Mouse (Mus musculus) gastrocnemius, postnatal 4 days (tissue): Measurements from ENCODE around the gene Ifih1. TPM values are rescaled to one million over a fixed set of nuclear protein-coding genes. Genes with fewer than 3 reads are reported as not detected.

Experiments
- DNase-seq, 2 experiments: peaks; one replicate each; pipeline ENCODE4 v3.0.0; 2021 to 2022; ENCODE audit warnings: low spot score in 2 of 2, mixed read lengths in 2 of 2
- long read RNA-seq, 2 experiments: library from polyadenylated mRNA; stranded (forward); transcript quantifications; one replicate each; pipeline ENCODE4 v2.0.0; 2021
- total RNA-seq, 2 experiments: library from RNA; stranded (reverse); gene quantifications; 2 replicates each; pipeline ENCODE4 v1.2.3; 2021

Ifih1 gene
- total RNA-seq: 1 to 10 TPM; 2.0 TPM
- long read RNA-seq, experiment 1, full-length matches to known transcripts: 2 of 2 reads
- long read RNA-seq, experiment 1, partial matches to known transcripts: 0 of 2 reads
- long read RNA-seq, experiment 1, other reads (novel, unspliced or antisense): 0 of 2 reads
- long read RNA-seq, experiment 2, full-length matches to known transcripts: 1 of 1 reads
- long read RNA-seq, experiment 2, partial matches to known transcripts: 0 of 1 reads
- long read RNA-seq, experiment 2, other reads (novel, unspliced or antisense): 0 of 1 reads

DNA sequence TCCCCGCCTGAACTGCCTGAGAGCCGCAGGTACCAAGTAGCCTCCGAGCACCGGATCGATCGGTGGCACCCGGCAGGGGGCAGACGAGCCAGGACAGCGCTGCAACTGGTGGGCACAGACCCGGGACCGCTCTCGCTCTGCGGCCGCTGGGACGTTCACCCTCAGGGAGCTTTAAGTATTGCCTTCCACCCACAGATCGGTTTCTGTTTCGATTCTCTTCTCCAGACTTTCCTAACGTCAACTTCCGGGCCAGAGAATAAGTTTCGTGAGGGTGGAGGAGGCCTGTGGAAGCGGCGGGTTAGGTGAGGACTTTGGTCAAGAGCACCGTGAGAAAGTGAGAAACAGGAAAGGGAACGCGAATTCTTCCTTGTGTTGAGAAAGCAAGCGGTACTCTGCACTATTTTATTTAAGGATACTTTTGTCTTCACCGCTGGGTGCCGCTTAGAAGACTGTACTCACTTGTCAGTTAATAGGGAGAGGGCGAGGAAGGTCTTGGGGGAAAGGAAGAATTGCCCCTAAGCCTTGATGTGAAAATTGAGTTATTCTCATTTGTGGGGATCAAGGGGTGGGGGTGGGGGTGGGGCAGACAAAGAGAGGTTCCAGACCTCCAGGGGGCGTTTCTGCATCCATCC, at the start of gene Ifih1:
Gene Ifih1 (minus strand): TSS at position 242 of the 632 bp plus-strand sequence.
- peak; percentile 32 to 55 for DNase-seq

DNA sequence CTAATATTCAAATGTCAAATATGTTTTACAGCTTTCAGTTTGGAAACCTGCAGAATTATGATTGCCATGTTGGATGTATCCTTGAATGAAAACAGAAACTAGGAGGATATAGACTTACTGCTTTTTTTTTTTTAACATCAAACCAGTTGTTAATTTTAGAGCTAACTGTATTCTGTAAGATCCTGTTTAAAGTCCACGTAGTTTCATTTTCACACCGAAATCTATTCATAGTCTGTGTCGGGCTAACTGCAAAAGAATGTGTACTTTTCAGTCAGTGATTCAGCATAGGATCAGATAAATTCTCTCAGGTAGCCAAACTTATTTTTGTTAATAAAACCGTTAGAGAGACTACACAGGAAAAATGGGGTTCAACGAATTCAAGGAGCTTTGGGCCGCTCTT, 39.9 kb upstream of the Ifih1 start:
- DNase-seq: no peak

DNA sequence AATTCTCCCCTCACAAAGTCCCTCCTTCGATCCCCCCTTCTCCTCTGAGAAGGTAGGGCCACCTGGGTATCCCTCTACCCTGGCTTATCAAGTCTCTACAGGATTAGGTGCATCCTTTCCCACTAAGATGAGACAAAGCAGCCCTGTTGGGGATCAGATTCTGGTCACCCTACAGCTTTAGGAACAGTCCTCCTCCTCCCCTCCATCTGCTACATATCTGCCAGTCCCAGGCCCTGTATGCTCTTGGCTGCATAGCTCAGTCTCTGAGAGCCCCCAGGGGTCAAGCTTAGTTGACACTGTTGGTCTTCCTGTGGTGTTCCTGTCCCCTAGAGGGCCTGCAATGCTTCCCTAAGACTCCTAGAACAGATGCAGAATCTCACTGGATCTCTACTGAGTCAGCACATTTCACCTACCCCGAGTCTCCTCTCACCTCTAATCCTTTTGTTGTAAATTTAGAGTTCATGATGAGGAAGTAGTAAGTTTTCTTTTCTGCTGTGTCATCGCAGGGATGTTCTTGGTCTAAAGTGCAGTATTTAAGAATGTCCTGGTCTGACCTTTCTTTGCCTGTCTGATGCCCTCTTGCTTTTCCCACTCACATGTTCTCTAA, 39.0 kb upstream of the Ifih1 start:
- no peak for DNase-seq

DNA sequence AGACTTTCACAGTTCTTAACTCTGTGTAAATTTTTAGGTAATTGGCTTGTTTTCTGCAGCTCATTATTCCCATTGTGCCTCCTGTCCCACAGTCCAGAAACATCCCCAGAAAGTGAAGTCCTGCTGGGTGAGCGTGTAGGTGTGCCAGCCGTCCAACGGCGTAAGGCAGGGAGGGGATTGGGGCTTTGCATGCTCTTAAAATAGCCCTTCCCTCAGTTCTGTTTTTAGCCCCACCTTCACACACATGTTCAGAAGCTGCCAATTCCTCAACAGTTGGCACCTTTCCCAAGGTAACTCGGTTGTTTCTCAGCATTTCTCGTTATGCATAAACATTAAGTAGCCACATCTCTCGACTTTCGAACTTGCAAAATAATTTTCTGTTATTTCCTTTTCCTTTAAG, 35.6 kb upstream of the Ifih1 start:
- no peak for DNase-seq

DNA sequence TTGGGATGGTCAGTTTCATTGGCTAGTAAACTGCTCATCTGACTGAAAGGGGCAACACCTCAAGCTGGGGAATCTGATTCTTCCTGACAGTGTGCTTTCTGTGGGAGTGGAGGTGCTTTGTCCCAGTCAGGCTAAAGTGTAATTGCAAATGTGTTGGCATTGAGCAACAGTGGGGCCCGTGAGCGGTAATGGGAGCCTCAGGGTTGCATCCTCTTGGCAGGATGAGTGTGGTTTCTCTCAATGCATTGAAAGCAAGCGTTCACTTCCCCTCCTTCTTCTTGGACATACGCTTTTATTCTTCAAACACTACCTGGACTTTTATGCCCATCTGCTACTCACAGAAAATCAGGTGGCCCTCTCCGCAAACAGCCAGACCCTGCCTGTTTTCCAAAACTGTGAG, 26.7 kb upstream of the Ifih1 start:
- no peak for DNase-seq

DNA sequence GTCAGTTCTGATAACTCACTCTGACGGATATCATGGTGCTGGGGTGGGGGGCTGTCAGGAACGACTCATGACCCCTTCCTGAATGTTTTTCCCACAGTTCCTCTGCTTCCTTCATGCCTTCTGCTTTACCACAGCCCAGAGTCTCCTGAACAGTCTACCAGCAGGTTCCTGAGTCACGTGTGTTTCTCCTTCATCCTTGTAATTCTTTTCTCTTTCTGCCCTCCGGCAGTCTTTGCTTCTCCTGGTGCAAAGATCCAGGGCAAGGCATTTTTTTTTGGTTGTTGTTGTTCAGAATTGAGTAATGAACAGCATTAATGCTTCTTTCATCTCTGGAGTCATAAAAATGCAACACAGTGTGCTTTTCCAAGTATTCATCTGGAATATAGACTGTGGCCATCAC, 24.7 kb upstream of the Ifih1 start:
- no peak for DNase-seq

DNA sequence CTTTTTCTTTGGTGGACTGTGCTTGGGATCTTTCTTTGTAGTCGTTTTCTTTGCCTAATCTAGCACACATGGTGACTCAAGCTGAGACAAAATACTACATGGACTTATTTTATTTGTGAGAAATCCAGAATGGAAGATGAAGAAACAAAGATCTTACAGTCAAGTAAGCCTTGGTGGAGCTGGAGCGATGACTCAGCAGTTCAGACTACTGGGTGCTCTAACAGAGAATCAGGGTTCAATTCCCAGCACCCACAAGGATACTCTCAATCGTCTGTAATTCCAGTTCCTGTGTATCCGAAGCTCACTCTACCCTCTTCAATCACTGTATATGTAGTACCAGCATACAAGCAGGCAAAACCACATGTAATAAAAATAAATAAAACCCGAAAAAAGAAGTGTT, 24.2 kb upstream of the Ifih1 start:
- DNase-seq: no peak

DNA sequence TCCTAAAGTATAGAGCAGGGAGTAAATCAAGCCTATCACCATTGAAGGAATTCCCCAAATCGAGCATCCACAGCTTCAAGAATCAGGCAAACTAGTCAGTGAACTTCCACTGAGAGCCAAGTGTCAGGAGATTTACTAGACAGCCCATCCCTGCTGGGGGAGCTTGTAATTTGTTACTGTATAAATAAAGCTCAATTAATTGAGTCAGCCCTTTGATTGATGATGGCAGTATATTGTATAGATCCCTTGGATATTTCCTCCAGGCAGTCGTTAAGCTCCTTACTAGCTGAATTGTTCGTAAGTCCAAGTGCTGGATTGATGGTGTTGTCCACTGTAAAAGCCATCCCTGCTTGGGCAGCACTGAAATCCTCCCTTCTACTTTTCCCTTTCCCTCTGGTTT, 23.8 kb upstream of the Ifih1 start:
- no peak for DNase-seq

DNA sequence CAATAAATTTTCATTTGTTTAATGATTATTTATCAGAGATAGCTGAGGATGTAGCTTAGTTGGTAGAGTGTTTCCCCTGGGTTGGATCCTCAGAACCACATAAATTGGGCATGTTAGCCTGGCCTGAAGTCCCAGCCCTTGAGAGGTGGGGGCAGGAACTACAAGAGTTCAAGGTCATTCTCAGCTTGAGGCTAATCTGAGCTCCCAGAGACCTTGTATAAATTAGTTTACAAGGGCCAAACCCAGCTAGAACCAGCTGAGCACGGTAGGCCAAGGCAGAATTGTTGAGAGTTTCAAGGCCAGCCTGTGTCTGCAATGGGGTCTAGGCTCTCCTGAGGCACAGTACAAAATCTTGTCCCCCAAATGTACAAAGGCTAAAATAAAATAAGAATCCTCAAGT, 19.5 kb upstream of the Ifih1 start:
- no peak for DNase-seq

DNA sequence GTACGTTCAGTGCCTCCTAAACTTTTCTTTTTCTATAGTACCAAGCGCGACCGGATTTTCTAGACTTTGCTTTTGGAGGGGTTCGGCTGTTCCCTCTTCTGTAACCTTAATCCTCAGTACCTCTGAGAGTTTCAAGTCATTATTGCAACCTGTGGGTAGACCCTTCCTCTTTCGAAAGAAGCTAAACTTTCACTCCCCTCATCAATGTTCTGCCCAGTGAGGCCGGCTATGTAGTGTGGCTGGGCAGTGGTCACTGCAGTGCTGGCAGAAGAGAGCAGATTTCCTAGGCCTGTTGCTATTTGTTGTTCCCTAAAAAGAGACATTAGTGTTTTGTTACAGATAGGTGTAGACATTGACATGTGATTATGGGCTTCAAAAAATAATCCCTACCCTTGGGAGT, 18.8 kb upstream of the Ifih1 start:
- DNase-seq: no peak

DNA sequence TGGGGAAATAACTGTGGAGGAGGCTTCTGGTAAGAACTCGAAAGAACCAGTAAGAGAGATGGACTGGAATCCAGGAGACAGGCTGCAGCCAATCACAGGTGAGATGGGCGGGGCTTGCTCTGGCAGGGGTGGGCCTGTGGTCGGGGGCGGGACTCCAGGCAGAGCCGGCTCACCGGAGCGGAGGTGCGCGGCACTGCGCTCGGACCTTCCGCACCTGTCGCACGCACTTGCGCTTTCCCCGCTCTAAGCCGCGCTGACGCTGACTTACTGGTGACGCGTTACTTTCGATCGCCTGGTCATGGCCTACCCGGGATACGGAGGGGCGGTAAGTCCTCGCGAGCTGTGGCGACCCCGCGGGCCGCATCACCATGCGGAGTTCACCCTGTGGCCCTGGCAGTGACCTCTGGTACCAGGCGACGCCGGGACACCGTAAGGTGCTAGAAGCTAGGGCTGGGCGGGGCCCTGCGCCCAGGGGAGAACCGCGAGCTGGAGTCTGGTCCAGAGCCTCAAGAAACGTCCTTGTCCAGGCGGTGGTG, 18.1 kb upstream of the Ifih1 start, which contains the start of gene Gca:
Gene Gca (plus strand): TSS at position 151 of the 536 bp plus-strand sequence.
- peak; percentile 21 to 60 for DNase-seq

DNA sequence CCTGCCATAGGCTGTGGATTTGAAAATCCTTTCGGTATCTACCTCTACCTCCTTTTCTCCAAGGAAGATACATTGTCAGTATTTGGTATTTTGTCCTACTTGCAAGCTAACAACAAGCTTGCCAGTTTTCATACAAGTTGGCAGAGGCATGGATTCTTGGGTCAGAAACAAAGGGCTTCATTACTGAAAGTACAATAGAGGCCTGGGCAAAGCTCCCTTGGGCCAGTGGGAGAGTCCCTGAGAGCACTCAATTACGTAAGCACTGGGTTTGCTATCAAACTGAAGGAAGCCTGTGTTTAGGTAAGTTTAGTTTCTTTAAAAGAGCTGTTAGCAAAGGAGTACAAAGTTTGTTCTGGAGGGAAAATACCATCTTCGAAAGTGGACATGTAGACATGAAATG, 16.5 kb upstream of the Ifih1 start:
- no peak for DNase-seq

DNA sequence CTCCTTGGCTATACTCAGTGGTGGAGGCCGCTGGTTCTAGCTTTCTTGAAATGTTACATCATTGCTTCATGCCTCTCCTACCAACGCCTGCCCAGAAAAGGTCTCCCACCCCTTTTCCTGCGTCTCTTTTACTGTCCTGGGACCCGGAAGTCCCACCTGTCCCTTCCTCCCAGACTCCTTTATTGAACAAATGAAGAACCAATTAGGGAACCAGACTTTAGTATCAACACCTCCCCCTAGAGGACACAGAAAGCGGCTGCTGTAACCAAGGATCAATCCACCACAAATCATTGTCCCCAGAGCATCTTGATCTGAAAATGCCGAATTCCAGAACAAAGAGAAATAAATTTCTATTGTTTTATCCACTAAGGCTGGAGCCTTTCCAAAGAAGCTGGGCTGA, 14.5 kb upstream of the Ifih1 start:
- DNase-seq: no peak

DNA sequence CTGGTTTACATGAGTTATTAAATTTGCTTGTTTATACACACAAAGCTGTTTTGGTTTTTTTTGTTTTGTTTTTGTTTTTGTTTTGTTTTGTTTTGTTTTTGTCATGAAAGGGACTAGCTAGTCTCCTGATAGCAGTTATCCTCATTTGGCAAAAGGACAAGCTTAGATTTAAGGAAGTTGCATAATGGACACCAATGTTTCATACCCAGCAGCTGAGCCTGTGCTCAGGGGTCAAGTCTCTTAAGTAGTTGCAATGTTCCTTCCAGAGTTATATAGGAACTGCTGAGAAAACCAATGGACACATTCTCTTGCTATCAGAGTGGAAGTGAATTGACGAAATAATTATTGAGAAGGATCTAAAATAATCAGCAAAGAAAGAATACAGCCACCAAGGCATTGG, 10.0 kb upstream of the Ifih1 start:
- DNase-seq: no peak

DNA sequence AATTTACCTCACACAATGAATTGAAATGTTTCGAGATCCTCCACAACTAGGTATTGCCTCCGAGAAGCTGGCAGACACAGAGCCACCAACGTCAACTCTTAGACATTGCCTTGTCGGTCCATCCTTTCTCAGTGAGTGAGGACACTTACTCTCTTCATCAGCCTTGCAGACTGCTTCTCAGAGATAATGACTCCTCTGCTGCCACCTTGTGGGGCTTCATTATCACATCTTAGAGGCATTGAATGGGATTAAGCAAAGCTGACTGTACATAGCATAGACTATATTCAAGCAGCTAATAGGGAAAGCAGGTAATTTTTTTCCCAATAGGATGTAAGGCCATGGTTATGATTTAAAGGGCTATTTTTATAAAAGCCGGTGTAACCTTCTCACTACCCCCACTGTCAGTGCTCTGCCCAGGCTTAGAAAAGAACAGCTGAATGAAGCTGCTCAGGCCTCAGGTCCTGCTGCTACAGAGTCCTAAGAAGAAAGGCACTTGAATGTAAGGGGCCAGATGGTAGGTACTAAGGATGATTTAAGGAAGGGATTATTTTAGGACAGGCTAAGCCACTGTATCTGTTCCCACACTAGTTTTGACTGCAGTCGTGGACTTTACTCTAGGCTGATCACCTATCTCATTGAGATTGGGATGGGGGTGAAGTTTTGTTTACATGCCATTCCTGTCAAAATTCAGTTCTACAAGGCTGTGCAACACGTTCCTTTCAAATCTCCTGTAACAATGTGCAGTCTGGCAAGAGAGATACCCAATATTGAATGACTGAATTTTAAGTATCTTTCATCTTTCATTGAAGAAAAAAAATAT, 8.7 kb upstream of the Ifih1 start:
- peak in 1 of 2 experiments; percentile 19 for DNase-seq

DNA sequence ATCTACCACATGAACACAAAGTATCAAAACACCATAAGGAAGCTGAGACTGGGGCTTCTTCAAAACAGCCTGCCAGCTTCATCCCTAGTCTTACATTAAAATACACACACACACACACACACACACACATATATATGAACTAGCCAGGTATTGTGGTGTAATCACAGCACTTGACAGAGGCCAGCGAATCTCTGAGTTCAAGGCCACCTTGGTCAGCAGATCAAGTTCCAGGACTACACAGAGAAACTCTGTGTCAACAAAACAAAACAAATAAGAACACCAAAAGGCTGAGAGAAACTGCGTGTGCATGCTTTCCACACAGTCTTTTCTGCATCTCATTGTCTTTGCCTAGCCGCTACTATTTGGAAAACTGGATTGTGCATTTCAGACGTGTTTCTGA, 6.4 kb upstream of the Ifih1 start:
- no peak for DNase-seq

DNA sequence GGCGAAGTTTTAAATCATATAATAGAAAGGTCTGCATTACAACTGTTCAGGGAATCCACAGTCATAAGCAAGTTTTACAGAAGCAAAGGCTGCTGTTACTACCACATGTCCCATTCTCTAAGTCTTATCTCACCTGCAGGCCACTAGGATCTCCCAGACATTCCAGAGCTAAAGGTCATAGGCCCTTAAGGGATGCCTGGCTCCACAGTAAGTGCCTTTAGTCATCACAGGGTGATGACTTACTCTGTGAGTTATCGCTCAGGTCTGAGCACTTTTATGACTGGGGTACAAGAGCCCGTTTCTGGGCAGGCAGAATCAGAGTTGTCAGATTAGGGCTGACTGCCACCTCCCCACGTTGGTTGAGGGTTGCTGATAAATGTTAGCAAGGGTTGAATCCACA, 5.8 kb upstream of the Ifih1 start:
- no peak for DNase-seq

DNA sequence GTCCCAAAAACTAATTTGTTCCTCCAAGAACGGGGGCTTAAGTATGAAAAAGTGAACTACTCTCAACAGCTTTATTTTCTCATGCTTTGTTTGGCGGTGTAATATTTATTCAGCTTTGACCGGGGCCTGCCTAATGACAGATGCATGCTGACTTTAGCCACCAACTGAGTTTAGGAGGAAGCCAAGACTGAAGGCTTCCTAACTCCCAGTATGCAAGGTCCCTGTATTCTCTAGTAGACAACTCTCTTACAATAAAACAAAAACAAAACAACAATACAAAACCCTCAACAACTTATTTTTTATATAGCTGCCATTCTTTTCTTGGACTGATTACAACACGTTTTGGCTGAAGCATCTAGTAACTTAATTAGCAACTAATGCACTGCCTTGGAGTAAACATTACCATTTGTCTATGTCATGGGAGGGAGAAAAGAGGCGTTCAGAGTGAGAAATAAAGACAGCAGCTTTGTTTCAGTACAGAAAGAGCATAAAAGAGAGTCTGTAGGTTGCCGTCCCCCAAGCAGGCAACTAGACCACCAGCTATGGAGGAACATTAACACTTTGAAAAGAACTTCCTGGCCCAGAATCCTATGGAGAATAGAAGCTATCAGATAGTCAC, 725 bp upstream of the Ifih1 start:
- DNase-seq: no peak

DNA sequence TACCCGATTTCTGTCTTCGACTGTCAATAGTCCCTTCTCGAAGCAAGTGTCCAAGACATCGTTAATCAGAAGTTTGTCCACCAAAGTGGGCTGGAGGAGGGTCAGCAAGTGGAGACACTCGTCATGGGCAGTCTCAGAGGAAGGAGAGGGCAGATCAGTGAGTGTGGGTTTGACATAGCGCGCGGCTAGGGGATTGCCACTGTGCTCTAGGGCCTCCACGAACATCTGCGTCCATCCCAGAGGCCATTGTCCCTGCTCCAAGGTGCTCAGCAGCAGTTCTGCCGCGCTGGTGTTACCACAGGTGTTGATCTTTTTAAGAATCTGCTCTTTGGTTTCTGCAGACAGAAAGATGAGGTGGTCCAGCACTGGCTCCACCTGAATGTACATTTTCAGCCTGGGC, 580 bp downstream of the Ifih1 start:
- peak in 1 of 2 experiments; percentile 11 for DNase-seq

DNA sequence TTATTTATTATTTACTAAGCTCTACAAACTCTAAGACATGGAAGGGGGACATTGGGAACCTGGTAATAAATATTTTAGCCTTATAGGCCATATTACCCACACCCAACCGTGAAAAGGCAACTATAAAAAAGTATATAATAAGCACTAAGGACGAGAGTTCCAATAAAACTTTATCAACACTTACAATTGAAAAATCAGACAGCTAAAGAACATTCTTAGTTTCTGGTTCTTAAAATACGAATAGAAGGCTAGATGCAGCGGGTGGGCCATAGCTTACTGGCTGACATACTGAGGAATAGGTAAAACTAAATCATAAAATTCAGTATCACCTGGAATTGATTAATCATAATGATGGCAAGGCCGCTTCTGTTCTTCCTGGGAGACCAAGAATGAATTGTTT, 1.2 kb downstream of the Ifih1 start:
- DNase-seq: no peak
